Mouse (Mus musculus): Measurements from ENCODE around the gene Mapkapk3.

DNA sequence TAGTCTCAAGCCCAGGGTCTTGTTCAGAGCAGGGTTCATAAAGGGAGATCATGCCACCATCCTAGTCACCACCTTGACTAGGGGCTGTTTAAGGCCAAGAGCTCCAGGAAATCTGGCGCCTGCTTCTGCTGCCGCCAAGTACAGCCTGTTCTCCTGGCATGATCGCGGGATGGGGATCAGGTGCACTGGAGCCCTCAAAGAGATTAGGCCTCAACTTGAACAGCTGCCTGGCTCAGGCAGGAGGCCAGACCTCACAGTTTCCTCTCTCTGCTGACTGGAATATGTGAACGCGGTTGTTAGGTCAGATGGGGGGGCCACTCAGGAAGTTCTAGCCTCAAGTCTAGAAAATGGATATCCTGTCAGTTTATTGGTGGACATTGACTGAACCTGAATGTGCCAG is 33.9 kb upstream of the Mapkapk3 start:
- TF ChIP-seq CTCF (IDR thresholded peaks at IDR 0.05; ENCODE audit: extremely low read depth, insufficient read depth, low read length), result no peak
- TF ChIP-seq POLR2A (IDR thresholded peaks at IDR 0.05; ENCODE audit: extremely low read depth, insufficient read depth, low read length), result no peak

All from cortical plate, adult 2 months (tissue).